ENCODE assay signal across 16 mouse cellular contexts in genomic region chr13:54209476-54210253, GRCm38 (mm10). TPM values are rescaled to one million over a fixed set of nuclear protein-coding genes. Genes with fewer than 3 reads are reported as not detected.
DNase-seq lines count a peak whose midpoint lies in the region; ATAC-seq and TF ChIP-seq lines count a peak whose summit lies in the region.
"Had no signal": no experiment of that assay in that cellular context is flagged by ENCODE, and none has a peak within 500 bp of the region (broad histone marks: within the 10 kb centered on the region; RNA-seq: fewer than 3 reads in every experiment).

No protein-coding gene starts in this region.

- no peaks in the 10 kb centered on the region for H3K27me3 ChIP-seq in lung, postnatal 0 days (replicated peaks; ENCODE audit: insufficient read depth, low read length)
- H3K27me3 ChIP-seq: neural tube, embryonic 13.5 days had no signal

- H3K36me3 ChIP-seq in lung, postnatal 0 days (ENCODE audit: insufficient read depth, low read length) = no peaks in the 10 kb centered on the region
- H3K36me3 ChIP-seq: neural tube, embryonic 13.5 days had no signal

- H3K9me3 ChIP-seq in lung, postnatal 0 days (ENCODE audit: low read length) = no peaks in the 10 kb centered on the region
- H3K9me3 ChIP-seq: neural tube, embryonic 13.5 days had no signal

- TF ChIP-seq CTCF in lung, postnatal 0 days (IDR thresholded peaks at IDR 0.05) = no peak

- DNase-seq in lung, postnatal 0 days (ENCODE audit: low spot score) = peak; percentile 39
- DNase-seq in lung, postnatal 10 days = no peak
- DNase-seq in CD8-positive naive resting alpha-beta T cell, adult 2 months (ENCODE audit: low read depth in 2 of 2, low spot score in 2 of 2) = peak; percentile 26 to 35
- DNase-seq in lung, postnatal 36 days = peak; percentile 29
- peak; percentile 27 for DNase-seq in thymus, postnatal 14 days
- DNase-seq in testis, postnatal 14 days (ENCODE audit: low spot score) = no peak
- no peak for DNase-seq in gastrocnemius, postnatal 4 days (ENCODE audit: low spot score in 2 of 2)
- DNase-seq in cerebellum, adult 9-11 months = no peak
- DNase-seq: adrenal gland, postnatal 25 days; cerebellum, postnatal 25 days; gastrocnemius, adult 2 months had no signal

- 52% methylated on average over 8 of the region's 8 CpGs for WGBS in lung, postnatal 0 days

- TF ChIP-seq EP300 in lung, postnatal 0 days (IDR thresholded peaks at IDR 0.05) = no peak

- no peak overlapping the region for H3K27ac ChIP-seq in lung, postnatal 0 days (ENCODE audit: low read length)
- H3K27ac ChIP-seq: gastrocnemius, adult 2 months; kidney, postnatal 0 days; left cerebral cortex, adult 2 months; neural tube, embryonic 13.5 days had no signal

- H3K9ac ChIP-seq in lung, postnatal 0 days (replicated peaks; ENCODE audit: low read depth) = no peak overlapping the region
- H3K9ac ChIP-seq: neural tube, embryonic 13.5 days had no signal

- peak; percentile 43 for ATAC-seq in lung, postnatal 0 days
- ATAC-seq: Patski had no signal

- no peak overlapping the region for H3K4me3 ChIP-seq in lung, postnatal 0 days (ENCODE audit: low read depth, low read length)
- H3K4me3 ChIP-seq: gastrocnemius, adult 2 months; left cerebral cortex, adult 2 months; neural tube, embryonic 13.5 days had no signal

- no peaks in the 10 kb centered on the region for H3K4me1 ChIP-seq in lung, postnatal 0 days (ENCODE audit: insufficient read depth, low read depth, low read length)

- peak overlapping the region; percentile 36 for H3K4me2 ChIP-seq in lung, postnatal 0 days (replicated peaks; ENCODE audit: low read depth, low read length)
- H3K4me2 ChIP-seq: neural tube, embryonic 13.5 days had no signal

RNA-seq across cellular contexts. Expression of gene Hrh2, which starts 17.7 kb away (rescaled TPM):
- polyA plus RNA-seq in lung, postnatal 0 days (2015; fragmentation: Nextera tagmentation; extraction: Ambion mirVana) = 0.12 TPM in 2 replicates
- under 1 TPM; 0.05 to 0.10 TPM for total RNA-seq in gastrocnemius, postnatal 4 days (2021)
- polyA plus RNA-seq: hindbrain, embryonic 11.5 days; Patski had no signal

Comparison
In these comparisons a context has a peak if more than half of its experiments do, and no peak if none do; other contexts are left out.
1. DNase-seq: peak in lung, postnatal 0 days (single experiment), CD8-positive naive resting alpha-beta T cell, adult 2 months (2 of 2), lung, postnatal 36 days (single experiment) and thymus, postnatal 14 days (single experiment); none in lung, postnatal 10 days (single experiment), testis, postnatal 14 days (single experiment), gastrocnemius, postnatal 4 days (0 of 2) and cerebellum, adult 9-11 months (single experiment).